Mouse (Mus musculus) heart, embryonic 10.5 days (tissue): ENCODE data around the gene Gng8. TPM values are rescaled to one million over a fixed set of nuclear protein-coding genes. Genes with fewer than 3 reads are reported as not detected.
A peak's percentile ranks its signal among the peaks of the same experiment; 100 is the strongest.

Source experiments
- DNase-seq: peaks from one replicate; pipeline ENCODE4 v3.0.0-alpha.2; 2017; ENCODE audit warnings: low spot score
- H3K27ac ChIP-seq: fragments of 300-500 bp; sonication (generic); 2 replicates; pipeline ENCODE4 v1.5.1; 2016; ENCODE audit warnings: mild to moderate bottlenecking
- H3K27me3 ChIP-seq: fragments of 300-500 bp; sonication (generic); 2 replicates; pipeline ENCODE4 v1.6.1; 2016; ENCODE audit warnings: mild to moderate bottlenecking; ENCODE audit not compliant: poor library complexity, insufficient read depth, severe bottlenecking
- H3K36me3 ChIP-seq: fragments of 300-500 bp; sonication (generic); 2 replicates; pipeline ENCODE4 v1.6.1; 2016; ENCODE audit warnings: mild to moderate bottlenecking, moderate library complexity
- H3K4me1 ChIP-seq: fragments of 300-500 bp; sonication (generic); 2 replicates; pipeline ENCODE4 v1.6.1; 2016; ENCODE audit warnings: mild to moderate bottlenecking
- H3K4me3 ChIP-seq: fragments of 300-500 bp; sonication (generic); 2 replicates; pipeline ENCODE4 v1.5.1; 2016; ENCODE audit warnings: mild to moderate bottlenecking, moderate library complexity
- H3K9me3 ChIP-seq: fragments of 300-500 bp; sonication (generic); 2 replicates; pipeline ENCODE4 v1.6.1; 2016; ENCODE audit warnings: mild to moderate bottlenecking, moderate library complexity
- WGBS: fragments of 180-500 bp; shearing (Covaris S2); methylation state at CpG from one replicate; pipeline ENCODE4 v1.1.7; 2016; 5-methylcytosine and 5-hydroxymethylcytosine counted together
- polyA plus RNA-seq: library from polyadenylated mRNA; unstranded; fragments of >200 nt; fragmentation: Nextera tagmentation; extraction: Ambion mirVana; gene quantifications from 2 replicates; pipeline ENCODE4 v1.2.1, GENCODE M21; 2016

Gng8 gene
- polyA plus RNA-seq, 1 experiment from 2014 or later = 6.3 TPM

- peaks cover 25% of the 10 kb centered on the region for H3K4me1 ChIP-seq
- WGBS = 83% methylated on average over 18 of the region's 18 CpGs
- H3K27me3 ChIP-seq = peaks cover 29% of the 10 kb centered on the region
- no peaks in the 10 kb centered on the region for H3K9me3 ChIP-seq
- H3K36me3 ChIP-seq = peaks cover 56% of the 10 kb centered on the region
- H3K4me3 ChIP-seq = no peak overlapping the region
- no peak overlapping the region for H3K27ac ChIP-seq
- no peak for DNase-seq
These were observed 23.1 kb downstream of the Gng8 start for GRCm38 (mm10) chr7:16914453-16915343.

DNA sequence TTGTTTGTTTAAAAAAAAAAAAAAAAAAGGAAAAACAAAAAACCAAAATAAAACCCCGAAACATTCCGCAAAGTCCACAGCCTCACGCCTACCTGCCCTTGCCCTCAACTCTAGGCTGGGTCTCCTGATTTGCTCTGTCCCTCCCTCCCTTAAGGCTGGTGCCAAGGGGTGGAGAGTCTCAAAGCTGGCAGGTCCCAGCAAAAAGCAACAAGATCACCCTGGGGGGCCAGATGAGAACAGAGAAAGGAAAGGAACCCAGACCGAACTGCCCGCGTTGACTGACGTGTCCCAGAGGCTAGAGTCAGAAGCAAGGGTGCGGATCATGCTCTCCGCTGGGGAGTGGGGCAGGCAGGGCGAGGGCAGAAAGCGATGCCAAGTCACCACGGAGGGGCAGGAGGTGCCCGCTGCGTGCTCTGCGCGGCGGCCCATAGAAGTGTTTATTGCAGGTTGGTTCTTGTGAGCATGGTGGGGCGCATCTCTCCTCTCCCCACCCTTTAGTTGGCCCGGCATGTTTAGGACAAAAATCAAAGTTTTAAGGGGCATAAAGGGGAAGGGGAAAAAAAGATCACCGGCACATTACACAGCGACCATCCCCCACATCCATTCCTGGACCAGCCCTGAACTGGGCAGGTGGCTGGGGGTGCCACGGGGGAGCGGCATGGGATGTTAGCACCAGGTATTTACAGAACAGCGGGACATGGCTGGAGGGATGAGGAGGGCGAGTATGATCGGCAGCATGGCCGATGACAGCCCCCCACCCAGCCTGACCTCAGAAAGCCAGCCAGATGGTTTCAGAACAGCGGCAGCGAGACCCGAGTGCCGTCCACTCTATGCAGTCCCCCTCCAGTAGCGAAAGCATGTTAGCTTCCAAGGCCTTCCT is 24.1 kb downstream of the Gng8 start:
- Histone ChIP-seq H3K4me3 (no peak overlapping the region), H3K27ac (no peak overlapping the region), H3K9me3 (no peaks in the 10 kb centered on the region), H3K36me3 (peaks cover 60% of the 10 kb centered on the region), H3K27me3 (peaks cover 21% of the 10 kb centered on the region), H3K4me1 (peaks cover 28% of the 10 kb centered on the region)
- DNase-seq = no peak
- 86% methylated on average over 32 of the region's 32 CpGs for WGBS

DNA sequence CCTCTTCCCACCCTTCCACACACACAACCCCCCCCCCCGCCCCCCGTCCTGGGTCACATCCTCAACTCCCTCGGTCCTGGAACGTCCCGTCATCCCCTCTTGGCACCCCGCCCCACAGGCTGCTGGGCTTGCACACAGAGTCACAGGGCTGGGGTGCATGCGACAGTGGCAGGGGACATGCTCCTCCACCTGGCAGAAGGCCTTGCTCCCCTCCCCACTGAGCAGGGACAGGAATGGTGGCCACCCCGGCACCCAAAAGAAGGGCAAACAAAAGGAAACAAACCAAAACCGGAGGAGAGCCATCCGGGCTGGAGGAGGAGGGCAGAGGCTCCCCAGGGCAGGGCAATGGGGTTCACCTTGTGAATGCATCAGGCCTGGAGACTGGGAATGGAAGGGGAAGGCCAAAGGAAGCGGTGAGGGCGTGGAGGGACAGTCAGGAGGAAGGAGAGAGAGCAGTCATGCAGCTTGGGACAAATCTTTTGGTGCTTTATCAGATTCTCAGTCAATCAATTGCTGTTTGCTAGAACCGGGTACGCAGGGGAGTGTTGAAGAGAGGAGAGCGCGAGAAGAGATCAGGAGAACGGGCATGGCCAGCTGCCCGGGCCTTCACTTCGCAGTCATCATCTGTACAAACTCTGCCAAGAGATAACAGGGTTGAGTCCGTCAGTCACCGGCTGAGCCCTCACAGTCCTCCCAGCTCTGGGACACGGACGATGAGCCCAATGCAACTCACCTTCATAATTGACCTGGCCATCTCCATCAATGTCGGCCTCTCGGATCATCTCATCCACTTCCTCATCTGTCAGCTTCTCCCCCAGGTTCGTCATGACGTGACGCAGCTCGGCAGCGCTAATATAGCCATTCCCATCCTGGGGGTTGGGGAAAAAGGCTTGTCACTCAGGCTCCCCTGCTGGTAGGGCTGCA is 25.0 kb downstream of the Gng8 start:
- 71% methylated on average over 30 of the region's 30 CpGs for WGBS
- H3K27me3 ChIP-seq = peaks cover 15% of the 10 kb centered on the region
- no peak for DNase-seq
- no peak overlapping the region for H3K27ac ChIP-seq
- no peak overlapping the region for H3K4me3 ChIP-seq
- peaks cover 37% of the 10 kb centered on the region for H3K4me1 ChIP-seq
- H3K36me3 ChIP-seq = peaks cover 63% of the 10 kb centered on the region
- H3K9me3 ChIP-seq = no peaks in the 10 kb centered on the region

- Histone ChIP-seq H3K27me3 (peaks cover 8% of the 10 kb centered on the region), H3K36me3 (peaks cover 71% of the 10 kb centered on the region), H3K4me3 (no peak overlapping the region), H3K4me1 (peaks cover 46% of the 10 kb centered on the region), H3K27ac (no peak overlapping the region), H3K9me3 (no peaks in the 10 kb centered on the region)
- DNase-seq = no peak
- 78% methylated on average over 11 of the region's 11 CpGs for WGBS
These were observed 25.9 kb downstream of the Gng8 start for GRCm38 (mm10) chr7:16917447-16917846.

DNA sequence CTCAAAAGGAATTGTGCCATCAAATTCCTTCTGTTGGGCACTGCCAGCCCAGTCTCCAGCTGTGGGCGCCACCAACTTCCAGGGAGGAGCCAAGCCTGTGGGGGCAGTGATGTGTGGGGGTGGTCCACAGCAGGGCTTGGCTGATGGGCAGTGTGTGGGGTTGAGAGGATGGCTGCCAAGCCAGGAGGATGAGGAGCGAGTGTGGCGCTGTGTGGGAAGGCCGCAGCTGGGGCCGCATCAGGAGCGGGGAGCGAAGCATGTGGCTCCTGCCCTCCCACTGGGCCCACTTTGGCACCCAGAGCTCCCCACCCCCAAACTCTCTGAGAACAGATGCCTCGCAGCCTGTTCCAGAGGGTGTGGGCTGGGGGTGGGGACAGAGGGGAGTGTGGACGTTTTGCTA is 26.4 kb downstream of the Gng8 start:
- Histone ChIP-seq H3K9me3 (no peaks in the 10 kb centered on the region), H3K4me3 (no peak overlapping the region), H3K27me3 (peaks cover 2% of the 10 kb centered on the region), H3K4me1 (peaks cover 51% of the 10 kb centered on the region), H3K27ac (no peak overlapping the region), H3K36me3 (peaks cover 71% of the 10 kb centered on the region)
- 88% methylated on average over 9 of the region's 9 CpGs for WGBS
- DNase-seq = no peak

GRCm38 (mm10) chr7:16918670-16919069 is 27.1 kb downstream of the Gng8 start:
- H3K4me1 ChIP-seq = peaks cover 53% of the 10 kb centered on the region
- H3K36me3 ChIP-seq = peaks cover 71% of the 10 kb centered on the region

GRCm38 (mm10) chr7:16919395-16920149 is 28.0 kb downstream of the Gng8 start:
- H3K4me1 ChIP-seq = peaks cover 53% of the 10 kb centered on the region

More at GRCm38 (mm10) chr7:16918670-16919069, 27.1 kb downstream of the Gng8 start:
- WGBS = 89% methylated on average over 3 of the region's 3 CpGs
- H3K4me3 ChIP-seq = no peak overlapping the region
- H3K27me3 ChIP-seq = no peaks in the 10 kb centered on the region
- DNase-seq = no peak
- no peaks in the 10 kb centered on the region for H3K9me3 ChIP-seq
- H3K27ac ChIP-seq = no peak overlapping the region

GRCm38 (mm10) chr7:16920150-16920579 is 28.6 kb downstream of the Gng8 start:
- Histone ChIP-seq H3K36me3 (peaks cover 59% of the 10 kb centered on the region), H3K4me3 (no peak overlapping the region), H3K27ac (no peak overlapping the region), H3K27me3 (no peaks in the 10 kb centered on the region), H3K4me1 (peaks cover 53% of the 10 kb centered on the region), H3K9me3 (no peaks in the 10 kb centered on the region)
- WGBS = 85% methylated on average over 7 of the region's 7 CpGs
- no peak for DNase-seq

More at GRCm38 (mm10) chr7:16919395-16920149, 28.0 kb downstream of the Gng8 start:
- no peak overlapping the region for H3K4me3 ChIP-seq
- no peaks in the 10 kb centered on the region for H3K27me3 ChIP-seq
- no peak for DNase-seq
- no peak overlapping the region for H3K27ac ChIP-seq
- H3K36me3 ChIP-seq = peaks cover 65% of the 10 kb centered on the region
- H3K9me3 ChIP-seq = no peaks in the 10 kb centered on the region
- 80% methylated on average over 13 of the region's 13 CpGs for WGBS

DNA sequence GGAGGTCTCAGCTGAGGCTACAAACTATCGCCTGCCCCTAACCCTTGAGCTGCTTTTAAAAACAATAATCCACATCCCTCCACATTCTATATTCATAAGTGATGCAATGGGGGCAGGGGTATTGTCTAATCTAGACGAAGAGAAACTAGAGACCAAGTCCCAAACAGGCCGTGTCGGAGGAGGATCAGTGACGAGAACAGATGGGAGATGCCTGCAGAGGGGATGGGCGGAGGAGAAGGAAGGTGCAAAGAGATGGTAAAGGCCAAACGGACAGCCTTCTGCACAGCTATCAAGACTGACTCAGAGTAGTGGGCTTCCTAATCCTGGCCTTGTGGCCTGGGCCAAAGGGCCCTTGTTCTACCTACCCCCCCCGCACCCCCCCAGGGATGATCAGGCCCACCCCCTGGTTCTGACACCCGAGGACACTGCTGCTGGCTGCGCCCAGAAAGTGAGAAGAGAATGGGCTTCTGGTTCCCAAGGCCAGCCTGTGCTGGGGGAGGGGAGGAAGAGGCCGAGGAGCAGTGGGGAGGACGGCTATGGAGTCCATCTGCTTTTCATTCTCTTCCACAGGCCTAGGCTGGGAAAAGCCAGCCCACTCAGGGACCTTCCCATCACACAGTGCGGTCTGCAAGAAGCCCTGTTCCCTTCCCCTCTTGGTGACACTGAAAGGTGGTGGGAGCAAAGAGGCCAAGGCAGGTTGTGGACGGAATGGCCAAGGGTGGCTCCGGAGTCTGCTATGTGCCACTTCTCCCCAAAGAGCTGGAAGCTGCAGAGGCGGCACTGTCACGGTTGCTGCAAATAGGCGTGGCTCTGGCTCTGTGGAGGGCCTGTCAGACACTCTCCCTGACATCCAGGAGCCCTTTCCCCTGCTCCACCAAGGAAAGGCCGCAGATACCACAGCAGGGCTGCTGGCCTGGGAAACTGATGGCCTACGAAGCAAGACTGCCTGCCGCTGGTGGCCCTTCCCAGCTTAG is 29.5 kb downstream of the Gng8 start:
- Histone ChIP-seq H3K27me3 (no peaks in the 10 kb centered on the region), H3K4me3 (peak overlapping the region; percentile 95), H3K27ac (peak overlapping the region; percentile 98; the same call in 1 of the 2 replicates), H3K36me3 (peaks cover 51% of the 10 kb centered on the region), H3K9me3 (no peaks in the 10 kb centered on the region), H3K4me1 (peaks cover 53% of the 10 kb centered on the region)
- WGBS = 59% methylated on average over 21 of the region's 21 CpGs
- DNase-seq = no peak

- Histone ChIP-seq H3K4me3 (peak overlapping the region; percentile 95), H3K27ac (peak overlapping the region; percentile 98; the same call in 1 of the 2 replicates), H3K9me3 (no peaks in the 10 kb centered on the region), H3K36me3 (peaks cover 43% of the 10 kb centered on the region), H3K4me1 (peaks cover 53% of the 10 kb centered on the region), H3K27me3 (no peaks in the 10 kb centered on the region)
- WGBS = 63% methylated on average over 6 of the region's 6 CpGs
- DNase-seq = no peak
These were observed 30.3 kb downstream of the Gng8 start for GRCm38 (mm10) chr7:16921881-16922335.
